Mouse (Mus musculus) bone marrow macrophage, adult 2 months (primary cell): ENCODE data around the gene Cacng3.

Experiments
- CTCF ChIP-seq: IDR thresholded peaks from 2 replicates; pipeline ENCODE4 v1.5.1; 2012; ENCODE audit warnings: low read depth, mild to moderate bottlenecking, low read length, moderate library complexity
- POLR2A ChIP-seq: IDR thresholded peaks from 2 replicates; pipeline ENCODE4 v1.6.1; 2012; ENCODE audit warnings: mild to moderate bottlenecking, low read depth, low read length, borderline replicate concordance

- TF ChIP-seq CTCF, result no peak
- no peak for TF ChIP-seq POLR2A
These were observed 130.5 kb downstream of the Cacng3 start for GRCm38 (mm10) chr7:122800821-122801220.
